Mouse (Mus musculus) ES-E14 (cell line): ENCODE measurements around the gene Aebp1.

Experiments used
- CHD2 ChIP-seq: IDR thresholded peaks from 2 replicates; pipeline ENCODE4 v1.6.1; 2014; ENCODE audit warnings: mild to moderate bottlenecking, low read depth, low read length, inconsistent platforms
- HCFC1 ChIP-seq: IDR thresholded peaks from 2 replicates; pipeline ENCODE4 v1.6.1; 2012; ENCODE audit warnings: low read length, inconsistent platforms, borderline replicate concordance; ENCODE audit not compliant: insufficient read depth
- MAFK ChIP-seq: IDR thresholded peaks from 2 replicates; pipeline ENCODE4 v1.6.1; 2014; ENCODE audit warnings: mild to moderate bottlenecking, low read depth, low read length, inconsistent platforms; ENCODE audit not compliant: insufficient read depth
- ZC3H11A ChIP-seq: IDR thresholded peaks from 2 replicates; pipeline ENCODE4 v1.6.1; 2012; ENCODE audit warnings: low read depth, mild to moderate bottlenecking, inconsistent platforms, low read length, borderline replicate concordance
- ZNF384 ChIP-seq: IDR thresholded peaks from 2 replicates; pipeline ENCODE4 v1.6.1; 2012; ENCODE audit warnings: low read depth, low read length, inconsistent platforms

GRCm38 (mm10) chr11:5872707-5873106 lies 11.0 kb downstream of the Aebp1 start:
- TF ChIP-seq ZNF384 (no peak), ZC3H11A (no peak), CHD2 (no peak), MAFK (no peak), HCFC1 (no peak)
